Mouse (Mus musculus) heart, adult 9 months (tissue): ENCODE data around the gene Sdr9c7.
A peak's percentile ranks its signal among the peaks of the same experiment; 100 is the strongest.
"Not testable (repeated sequence)": the region's sequence is repeated elsewhere in the genome, so short reads cannot be mapped to it uniquely, and the experiment has no call there.

ENCODE experiments used
- DNase-seq, 2 experiments: peaks; one replicate each; pipeline ENCODE4 v3.0.0; 2022; ENCODE audit warnings: low spot score in 2 of 2

Gene Sdr9c7

DNA sequence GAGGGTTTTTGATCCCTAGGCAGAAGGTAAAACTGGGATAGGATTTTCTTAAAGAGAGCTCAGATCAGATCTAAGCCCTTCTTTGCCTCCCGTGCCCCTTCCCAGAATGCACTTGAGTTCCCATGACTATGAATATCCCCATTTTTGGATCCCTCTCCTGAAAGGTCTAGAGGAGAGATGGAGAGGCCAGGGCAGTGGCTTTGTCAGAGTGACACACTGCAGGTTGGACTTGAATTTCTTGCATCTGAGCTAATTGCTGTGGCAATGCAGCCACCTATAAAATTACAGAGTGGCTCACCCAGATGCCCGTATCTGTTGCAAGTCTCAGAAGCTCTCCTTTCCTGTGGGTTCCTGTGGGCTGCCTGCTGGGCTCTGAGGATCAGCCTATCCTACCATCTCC is at the start of gene Sdr9c7:
Sdr9c7 (plus strand) TSS at position 301 of the 400 bp plus-strand sequence.
- DNase-seq = no peak

DNA sequence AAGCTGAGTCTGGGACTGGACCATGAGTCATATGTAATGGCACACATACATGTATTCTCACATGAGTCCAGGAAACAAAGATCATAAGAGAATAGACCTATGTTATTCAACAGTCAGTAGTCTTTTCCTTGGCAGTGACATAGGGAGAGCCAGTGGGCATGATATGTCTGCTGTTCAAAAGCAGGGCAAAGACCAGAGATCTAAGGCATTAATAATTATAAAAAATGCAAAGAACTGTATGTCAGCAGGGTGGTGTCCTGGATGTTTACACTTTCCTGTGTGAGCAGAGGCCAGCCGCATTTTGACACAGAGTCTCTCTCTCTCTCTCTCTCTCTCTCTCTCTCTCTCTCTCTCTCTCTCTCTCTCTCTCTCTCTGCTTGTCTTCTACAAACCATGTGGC is 48.7 kb upstream of the Sdr9c7 start, which contains the start of gene Rdh19:
Rdh19 (plus strand) TSS at position 301 of the 400 bp plus-strand sequence.
- no peak for DNase-seq

DNA sequence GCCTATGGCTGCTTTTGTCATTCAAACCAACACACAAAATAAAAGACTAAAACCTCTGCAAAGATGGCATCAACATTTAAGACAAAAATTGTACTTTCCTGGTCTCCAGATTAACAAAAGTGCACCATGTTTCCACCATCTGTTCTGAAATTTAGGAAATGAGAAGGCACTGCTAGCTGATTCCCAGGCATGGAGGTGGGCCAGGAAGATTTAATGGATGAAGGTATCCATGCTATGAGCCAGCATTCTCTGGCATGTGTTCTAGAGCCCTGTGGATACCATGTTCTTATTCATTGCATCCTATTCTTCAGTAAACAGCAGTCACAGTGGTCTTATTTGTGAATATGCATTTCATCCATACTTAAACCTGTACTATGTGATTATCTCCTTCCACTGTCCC is 41.9 kb upstream of the Sdr9c7 start:
- no peak for DNase-seq

- no peak for DNase-seq
Measured at GRCm38 (mm10) chr10:127864931-127865330, 33.4 kb upstream of the Sdr9c7 start.

GRCm38 (mm10) chr10:127866232-127866631 is 32.1 kb upstream of the Sdr9c7 start, which contains the start of gene Rdh16f2:
TSS of gene Rdh16f2 (plus strand) at chr10:127866474.
- DNase-seq = no peak

- no peak for DNase-seq
Measured at GRCm38 (mm10) chr10:127872484-127872883, 25.8 kb upstream of the Sdr9c7 start.

- DNase-seq = no peak
Measured at GRCm38 (mm10) chr10:127877681-127878080, 20.6 kb upstream of the Sdr9c7 start.

GRCm38 (mm10) chr10:127878262-127879057 is 19.9 kb upstream of the Sdr9c7 start:
- peak in 1 of 2 experiments; percentile 2 for DNase-seq

GRCm38 (mm10) chr10:127879155-127879688 is 19.1 kb upstream of the Sdr9c7 start:
- DNase-seq = no peak

DNA sequence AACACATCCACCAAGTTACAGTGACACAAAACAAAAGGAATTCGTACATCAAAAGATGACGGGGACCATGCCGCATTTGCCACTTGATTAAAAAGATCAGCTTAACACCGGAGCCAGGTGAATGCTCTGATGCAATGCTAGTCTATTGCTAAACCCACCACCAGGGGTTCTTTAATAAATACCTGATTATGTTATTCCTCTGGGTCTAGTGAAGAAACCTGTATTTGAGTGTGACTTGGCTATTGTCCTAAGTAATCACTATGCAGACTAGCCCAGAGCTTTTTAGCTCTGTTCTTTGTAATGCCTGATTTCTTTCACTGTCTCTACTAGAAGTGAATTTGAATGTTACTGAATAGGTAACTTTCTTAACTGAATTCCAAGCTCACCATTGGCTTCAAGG is 17.3 kb upstream of the Sdr9c7 start:
- no peak for DNase-seq

DNA sequence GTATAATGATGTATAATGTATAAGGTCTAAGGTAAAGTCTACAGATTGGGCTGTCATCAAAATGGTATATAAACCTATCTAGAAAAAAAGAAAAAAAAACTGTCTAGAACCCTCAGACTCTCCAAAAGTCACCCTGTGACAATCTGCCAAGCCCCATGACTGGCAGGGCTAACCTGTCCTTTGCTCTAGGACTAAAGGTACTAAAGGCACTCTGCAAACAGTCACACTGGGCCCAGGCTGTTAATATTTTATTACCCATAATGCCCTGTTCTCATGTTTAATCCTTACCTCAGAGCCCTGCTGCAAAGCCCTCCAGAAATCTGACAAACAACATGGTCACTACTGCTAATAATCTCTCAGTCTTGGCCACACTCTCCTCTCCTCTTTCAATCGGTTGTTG is 11.8 kb upstream of the Sdr9c7 start:
- no peak for DNase-seq

GRCm38 (mm10) chr10:127886971-127887370 is 11.3 kb upstream of the Sdr9c7 start:
- no peak for DNase-seq

DNA sequence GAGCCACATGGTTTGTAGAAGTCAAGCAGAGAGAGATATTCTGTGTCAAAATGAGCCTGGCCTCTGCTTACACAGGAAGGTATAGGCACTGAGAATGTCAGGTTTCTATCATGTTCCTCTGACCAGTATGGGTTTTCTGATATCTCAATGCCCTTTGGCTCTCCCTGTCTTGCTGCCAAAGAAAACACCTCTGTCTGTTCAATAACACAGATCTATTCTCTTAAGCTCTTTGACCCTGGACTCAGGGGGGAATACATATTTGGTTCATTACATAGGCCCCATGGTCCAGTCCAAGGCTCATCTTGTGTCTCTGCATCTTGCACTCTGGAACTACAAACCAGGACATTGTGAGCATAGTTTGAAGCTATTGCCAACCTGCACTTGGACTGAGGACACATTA is 9.7 kb upstream of the Sdr9c7 start, which contains the start of gene Rdh7:
Rdh7 (minus strand) TSS at position 213 of the 400 bp plus-strand sequence.
- no peak for DNase-seq

- no peak for DNase-seq
Measured at GRCm38 (mm10) chr10:127891481-127891880, 6.8 kb upstream of the Sdr9c7 start.

- not testable (repeated sequence) for DNase-seq
Measured at GRCm38 (mm10) chr10:127893163-127894022, 4.9 kb upstream of the Sdr9c7 start.

DNA sequence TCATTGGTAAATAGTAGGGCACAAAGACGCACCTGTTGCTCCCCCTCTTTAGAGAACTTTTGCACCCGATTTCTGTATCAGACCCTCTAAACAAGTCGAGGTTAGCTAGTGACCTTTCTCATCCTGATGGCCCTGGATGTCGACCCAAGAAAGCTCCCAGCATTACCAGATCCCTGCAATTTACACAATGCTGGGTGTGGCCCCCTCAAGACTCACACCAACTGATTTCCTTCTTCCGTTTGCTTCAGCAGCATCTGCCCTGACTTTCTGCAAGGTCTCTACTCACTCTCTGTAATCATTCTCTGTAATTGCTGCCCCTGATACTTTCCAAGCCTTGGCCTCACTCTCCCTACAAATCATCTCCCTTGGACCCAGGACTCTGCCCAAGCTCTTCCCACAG is 1.6 kb upstream of the Sdr9c7 start:
- no peak for DNase-seq

GRCm38 (mm10) chr10:127897506-127897905 is 812 bp upstream of the Sdr9c7 start:
- DNase-seq = no peak

GRCm38 (mm10) chr10:127899783-127900182 is 1.5 kb downstream of the Sdr9c7 start:
- no peak for DNase-seq

- no peak for DNase-seq
Measured at GRCm38 (mm10) chr10:127901751-127902150, 3.4 kb downstream of the Sdr9c7 start.

DNA sequence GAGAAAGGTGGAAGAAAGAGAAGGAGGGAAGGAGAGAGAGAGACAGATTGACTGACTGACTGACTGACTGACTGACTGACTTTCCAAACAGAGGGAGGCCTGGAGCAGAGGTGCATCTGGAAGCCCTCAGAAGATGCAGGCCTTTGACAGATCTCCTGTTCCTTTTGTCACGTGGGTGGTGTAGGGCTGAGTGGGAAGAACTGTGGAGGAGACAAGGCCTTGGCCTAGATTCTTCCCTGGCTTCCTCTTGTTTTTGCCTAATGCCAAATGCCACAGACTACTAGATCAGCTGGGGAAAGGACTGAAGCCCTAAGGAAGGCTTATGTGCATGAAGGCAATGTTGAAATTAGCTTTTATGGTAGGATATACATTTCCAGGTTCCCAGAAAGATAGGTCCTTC is 4.8 kb downstream of the Sdr9c7 start:
- DNase-seq = no peak

- DNase-seq = peak in 1 of 2 experiments; percentile 4
Measured at GRCm38 (mm10) chr10:127904718-127905446, 6.6 kb downstream of the Sdr9c7 start.

DNA sequence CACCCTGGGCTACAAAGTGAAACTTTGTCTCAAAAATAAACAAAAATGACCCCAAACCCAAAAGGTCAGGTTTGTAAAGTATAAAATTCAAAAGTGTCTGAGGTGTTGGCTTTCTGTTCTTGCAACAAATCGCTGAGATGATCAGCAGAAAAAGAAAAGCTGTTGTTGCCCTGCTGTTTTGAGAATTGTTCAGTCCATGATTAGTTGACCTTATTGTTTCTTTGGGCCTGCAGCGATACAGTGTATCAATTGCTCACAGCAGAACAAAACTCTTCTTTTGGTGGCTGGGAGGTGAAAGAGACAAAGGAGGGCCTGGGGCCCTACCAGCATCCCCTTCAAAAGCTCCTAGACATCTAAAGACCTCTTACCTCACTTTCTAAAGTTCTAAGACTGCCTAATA is 7.8 kb downstream of the Sdr9c7 start:
- no peak for DNase-seq
